Mouse (Mus musculus) hindbrain, embryonic 10.5 days (tissue): ENCODE data around the gene Cit. TPM values are rescaled to one million over a fixed set of nuclear protein-coding genes. Genes with fewer than 3 reads are reported as not detected.
"Not testable (repeated sequence)": the region's sequence is repeated elsewhere in the genome, so short reads cannot be mapped to it uniquely, and the experiment has no call there.

ENCODE experiments used
- DNase-seq: peaks from one replicate; pipeline ENCODE4 v3.0.0-alpha.2; 2017; ENCODE audit warnings: low spot score
- H3K27ac ChIP-seq: fragments of 300-500 bp; sonication (generic); 2 replicates; pipeline ENCODE4 v1.5.1; 2016; ENCODE audit warnings: mild to moderate bottlenecking, moderate library complexity
- H3K27me3 ChIP-seq: fragments of 300-500 bp; sonication (generic); 2 replicates; pipeline ENCODE4 v1.6.1; 2016; ENCODE audit warnings: mild to moderate bottlenecking; ENCODE audit not compliant: poor library complexity, insufficient read depth, severe bottlenecking
- H3K36me3 ChIP-seq: fragments of 300-500 bp; sonication (generic); 2 replicates; pipeline ENCODE4 v1.6.1; 2016; ENCODE audit warnings: mild to moderate bottlenecking, moderate library complexity
- H3K4me1 ChIP-seq: fragments of 300-500 bp; sonication (generic); replicated peaks from 2 replicates; pipeline ENCODE4 v1.6.1; 2016; ENCODE audit warnings: mild to moderate bottlenecking
- H3K4me3 ChIP-seq: fragments of 300-500 bp; sonication (generic); 2 replicates; pipeline ENCODE4 v1.5.1; 2016; ENCODE audit warnings: mild to moderate bottlenecking, moderate library complexity
- H3K9me3 ChIP-seq: fragments of 300-500 bp; sonication (generic); 2 replicates; pipeline ENCODE4 v1.6.1; 2016; ENCODE audit warnings: mild to moderate bottlenecking, moderate library complexity
- WGBS: fragments of 180-500 bp; shearing (Covaris S2); methylation state at CpG from one replicate; pipeline ENCODE4 v1.1.7; 2016; 5-methylcytosine and 5-hydroxymethylcytosine counted together
- polyA plus RNA-seq: library from polyadenylated mRNA; unstranded; fragments of >200 nt; fragmentation: Nextera tagmentation; extraction: Ambion mirVana; gene quantifications from 2 replicates; pipeline ENCODE4 v1.2.1, GENCODE M21; 2016

Gene Cit
- 40.4 and 46.2 TPM in 2 replicates for polyA plus RNA-seq

- H3K9me3 ChIP-seq: peaks cover 10% of the 10 kb centered on the region; the same call in 1 of the 2 replicates
- H3K4me3 ChIP-seq: peak within 1 kb of the TSS; percentile 97
- H3K4me1 ChIP-seq: peaks cover 46% of the 10 kb centered on the region
- peak; percentile 95 for DNase-seq
- under 1% methylated on average over 42 of the region's 42 CpGs for WGBS
- H3K27ac ChIP-seq: peak within 1 kb of the TSS; percentile 95
- no peaks in the 10 kb centered on the region for H3K27me3 ChIP-seq
- H3K36me3 ChIP-seq: peaks cover 34% of the 10 kb centered on the region
Measured at GRCm38 (mm10) chr5:115844766-115845634, at the start of gene Cit. Cit (plus strand) TSS chr5:115845278.

GRCm38 (mm10) chr5:115799016-115799894 lies 45.8 kb upstream of the Cit start:
- Histone ChIP-seq H3K4me1 (no peaks in the 10 kb centered on the region), H3K4me3 (no peak overlapping the region), H3K36me3 (no peaks in the 10 kb centered on the region), H3K9me3 (no peaks in the 10 kb centered on the region), H3K27me3 (no peaks in the 10 kb centered on the region), H3K27ac (no peak overlapping the region)
- 71% methylated on average over 15 of the region's 15 CpGs for WGBS
- DNase-seq: no peak

DNA sequence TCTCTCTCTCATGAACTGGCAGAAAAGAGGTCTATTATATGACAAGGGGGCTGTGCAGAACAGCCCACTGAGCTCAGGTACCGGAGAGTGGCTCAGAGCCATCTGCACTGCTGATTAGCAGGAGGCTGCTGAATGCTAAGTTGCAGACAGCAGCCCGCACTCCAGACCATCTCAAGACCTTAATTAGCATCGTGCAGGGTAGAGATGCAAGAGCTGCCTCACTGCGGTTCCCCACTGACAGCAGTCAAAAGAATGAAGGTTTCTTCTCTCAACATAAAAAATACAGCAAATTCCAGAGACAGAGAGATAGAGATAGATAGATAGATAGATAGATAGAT lies 45.2 kb upstream of the Cit start:
- Histone ChIP-seq H3K27ac (no peak overlapping the region), H3K27me3 (no peaks in the 10 kb centered on the region), H3K4me3 (no peak overlapping the region), H3K9me3 (no peaks in the 10 kb centered on the region), H3K36me3 (no peaks in the 10 kb centered on the region), H3K4me1 (no peaks in the 10 kb centered on the region)
- no peak for DNase-seq
- 49% methylated on average over 4 of the region's 4 CpGs for WGBS

- no peak overlapping the region for H3K27ac ChIP-seq
- no peaks in the 10 kb centered on the region for H3K36me3 ChIP-seq
- H3K9me3 ChIP-seq: 0 out of 2 replicates have a peak, but pooled peaks cover 11% of the 10 kb centered on the region
- H3K27me3 ChIP-seq: no peaks in the 10 kb centered on the region
- H3K4me3 ChIP-seq: no peak overlapping the region
- no peaks in the 10 kb centered on the region for H3K4me1 ChIP-seq
- WGBS: 91% methylated on average over 3 of the region's 3 CpGs
- DNase-seq: no peak
Measured at GRCm38 (mm10) chr5:115812262-115812661, 32.8 kb upstream of the Cit start.

GRCm38 (mm10) chr5:115817022-115817421 lies 28.1 kb upstream of the Cit start:
- DNase-seq: no peak
- Histone ChIP-seq H3K36me3 (no peaks in the 10 kb centered on the region), H3K4me1 (no peaks in the 10 kb centered on the region), H3K27me3 (no peaks in the 10 kb centered on the region), H3K9me3 (no peaks in the 10 kb centered on the region), H3K27ac (no peak overlapping the region), H3K4me3 (no peak overlapping the region)
- 83% methylated on average over 6 of the region's 6 CpGs for WGBS

DNA sequence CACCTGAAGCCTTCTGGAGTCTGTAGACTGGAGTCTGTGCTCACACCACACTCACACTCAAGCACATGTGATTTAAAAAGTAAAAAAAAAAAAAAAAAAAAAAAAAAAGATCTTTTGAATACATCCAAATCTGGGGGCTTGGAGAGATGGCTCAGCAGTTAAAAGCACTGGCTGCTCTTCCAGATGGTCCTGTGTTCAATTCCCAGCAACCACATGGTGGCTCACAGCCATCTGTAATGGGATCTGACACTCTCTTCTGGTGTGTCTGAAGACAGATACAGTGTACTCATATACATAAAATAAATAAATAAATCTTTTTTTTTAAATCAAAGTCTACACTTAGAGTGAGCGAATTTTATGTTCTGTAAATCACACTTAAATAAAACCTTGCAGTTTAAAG lies 27.4 kb upstream of the Cit start:
- H3K36me3 ChIP-seq, H3K4me1 ChIP-seq, DNase-seq, H3K27ac ChIP-seq, H3K9me3 ChIP-seq, H3K27me3 ChIP-seq, H3K4me3 ChIP-seq: not testable (repeated sequence)
- 80% methylated on average over 1 of the region's 1 CpGs for WGBS

DNA sequence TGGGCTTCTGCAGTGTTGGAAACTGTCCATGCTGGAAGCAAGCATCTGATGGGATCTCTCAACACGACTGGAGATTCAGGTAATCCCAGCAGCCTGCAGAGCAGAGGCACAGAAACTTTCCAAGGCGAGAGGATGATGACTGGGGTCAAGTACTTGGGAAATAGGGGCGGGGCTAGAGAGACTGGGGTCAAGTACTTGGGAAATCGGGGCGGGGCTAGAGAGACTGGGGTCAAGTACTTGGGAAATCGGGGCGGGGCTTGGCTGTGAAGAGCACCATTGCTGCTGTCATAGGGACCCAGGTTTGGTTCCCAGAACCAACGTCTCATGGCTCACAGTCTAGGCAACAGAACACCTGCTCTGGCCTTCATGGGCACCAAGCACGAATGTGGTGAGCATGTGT lies 25.1 kb upstream of the Cit start:
- Histone ChIP-seq H3K4me1 (no peaks in the 10 kb centered on the region), H3K36me3 (no peaks in the 10 kb centered on the region), H3K4me3 (no peak overlapping the region), H3K9me3 (no peaks in the 10 kb centered on the region), H3K27ac (no peak overlapping the region), H3K27me3 (no peaks in the 10 kb centered on the region)
- WGBS: 84% methylated on average over 9 of the region's 9 CpGs
- DNase-seq: no peak

GRCm38 (mm10) chr5:115821200-115821599 lies 23.9 kb upstream of the Cit start:
- no peaks in the 10 kb centered on the region for H3K36me3 ChIP-seq
- 91% methylated on average over 12 of the region's 12 CpGs for WGBS
- H3K27ac ChIP-seq: no peak overlapping the region
- H3K4me3 ChIP-seq: no peak overlapping the region
- H3K4me1 ChIP-seq: no peaks in the 10 kb centered on the region
- no peaks in the 10 kb centered on the region for H3K9me3 ChIP-seq
- DNase-seq: no peak
- no peaks in the 10 kb centered on the region for H3K27me3 ChIP-seq

GRCm38 (mm10) chr5:115821910-115822309 lies 23.2 kb upstream of the Cit start:
- no peak for DNase-seq
- H3K4me1 ChIP-seq: no peaks in the 10 kb centered on the region
- no peaks in the 10 kb centered on the region for H3K27me3 ChIP-seq
- no peak overlapping the region for H3K27ac ChIP-seq
- no peaks in the 10 kb centered on the region for H3K36me3 ChIP-seq
- no peak overlapping the region for H3K4me3 ChIP-seq
- WGBS: 92% methylated on average over 7 of the region's 7 CpGs
- no peaks in the 10 kb centered on the region for H3K9me3 ChIP-seq

DNA sequence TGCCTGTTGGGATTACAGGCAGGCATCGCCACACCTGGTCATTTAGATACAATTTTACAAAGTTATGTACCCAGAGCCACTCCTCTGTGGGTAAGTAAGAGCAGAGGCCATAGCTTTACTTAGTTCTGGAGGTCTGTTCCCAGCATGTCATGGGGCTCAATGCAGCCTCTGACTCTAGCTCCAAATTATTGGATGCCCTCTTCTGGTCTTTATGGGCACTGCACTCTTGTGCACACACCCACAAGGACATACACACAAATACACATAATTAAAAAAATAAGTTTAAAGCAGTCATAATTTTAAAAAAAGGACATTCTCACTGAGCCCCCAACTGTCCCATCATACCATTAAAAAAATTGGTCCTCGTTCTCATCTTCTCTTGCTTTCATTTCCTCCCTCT lies 12.3 kb upstream of the Cit start:
- no peaks in the 10 kb centered on the region for H3K36me3 ChIP-seq
- 91% methylated on average over 2 of the region's 2 CpGs for WGBS
- H3K4me3 ChIP-seq: no peak overlapping the region
- DNase-seq: no peak
- H3K4me1 ChIP-seq: no peaks in the 10 kb centered on the region
- H3K9me3 ChIP-seq: 0 out of 2 replicates have a peak, but pooled peaks cover 3% of the 10 kb centered on the region
- no peak overlapping the region for H3K27ac ChIP-seq
- H3K27me3 ChIP-seq: no peaks in the 10 kb centered on the region

DNA sequence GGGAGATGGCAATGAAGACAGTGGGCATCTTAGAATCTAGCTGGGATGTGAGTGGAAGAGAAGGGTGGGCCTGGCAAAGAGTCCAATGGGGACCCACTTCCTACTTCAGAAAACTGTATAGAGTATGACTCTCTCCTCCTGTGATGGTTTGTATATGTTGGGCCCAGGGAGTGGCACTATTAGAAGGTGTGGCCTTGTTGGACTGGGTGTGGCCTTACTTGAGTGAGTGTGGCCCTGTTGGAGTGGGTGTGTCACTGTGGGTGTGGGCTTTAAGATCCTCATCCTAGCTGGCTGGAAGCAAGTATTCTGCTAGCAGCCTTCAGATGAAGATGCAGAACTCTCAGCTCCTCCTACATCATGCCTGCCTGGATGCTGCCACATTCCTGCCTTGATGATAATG lies 11.3 kb upstream of the Cit start:
- DNase-seq, H3K4me3 ChIP-seq, H3K4me1 ChIP-seq, H3K27me3 ChIP-seq, H3K36me3 ChIP-seq, H3K27ac ChIP-seq, H3K9me3 ChIP-seq: not testable (repeated sequence)

DNA sequence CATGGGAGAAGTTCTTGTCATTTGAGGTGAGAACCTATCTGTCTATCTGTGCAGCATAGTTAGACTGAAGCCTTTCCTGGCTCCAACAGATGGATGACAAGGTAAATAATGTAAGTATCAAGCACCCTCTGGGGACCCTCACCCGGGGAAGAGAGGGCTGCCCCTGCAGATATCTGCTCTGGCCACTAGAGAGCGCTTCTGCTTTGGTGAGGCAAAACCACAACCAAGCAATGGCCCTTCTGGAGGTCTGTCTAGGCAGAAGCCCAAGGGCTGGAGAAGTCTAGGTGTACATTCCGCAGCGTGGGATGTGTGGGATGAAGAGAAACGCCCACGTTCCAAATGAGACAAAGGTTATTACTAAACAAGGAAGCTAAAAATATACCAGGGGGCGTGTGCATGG lies 9.8 kb upstream of the Cit start:
- 67% methylated on average over 7 of the region's 7 CpGs for WGBS
- no peaks in the 10 kb centered on the region for H3K36me3 ChIP-seq

DNA sequence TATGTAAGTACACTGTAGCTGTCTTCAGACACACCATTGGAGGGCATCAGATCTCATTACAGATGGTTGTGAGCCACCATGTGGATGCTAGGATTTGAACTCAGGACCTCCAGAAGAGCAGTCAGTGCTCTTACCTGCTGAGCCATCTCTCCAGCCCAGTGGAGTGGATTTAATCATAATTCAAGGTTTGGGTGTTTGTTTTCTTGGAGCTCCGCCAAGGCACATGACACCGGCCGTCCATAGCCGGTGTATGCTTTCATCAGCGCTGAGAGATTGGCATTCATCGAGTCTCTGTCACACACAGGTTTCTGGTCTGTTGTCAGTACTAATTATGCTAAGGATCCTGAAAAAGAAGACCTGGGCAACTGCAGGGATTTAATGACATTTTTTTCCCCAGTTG lies 7.0 kb upstream of the Cit start:
- DNase-seq: no peak
- H3K36me3 ChIP-seq: no peaks in the 10 kb centered on the region
- H3K4me3 ChIP-seq: no peak overlapping the region
- WGBS: 93% methylated on average over 6 of the region's 6 CpGs
- no peaks in the 10 kb centered on the region for H3K27me3 ChIP-seq
- H3K9me3 ChIP-seq: peaks cover 3% of the 10 kb centered on the region; the same call in 1 of the 2 replicates
- no peaks in the 10 kb centered on the region for H3K4me1 ChIP-seq
- no peak overlapping the region for H3K27ac ChIP-seq

More for the DNA sequence above, 9.8 kb upstream of the Cit start:
- DNase-seq: no peak
- H3K27me3 ChIP-seq: no peaks in the 10 kb centered on the region
- no peak overlapping the region for H3K27ac ChIP-seq
- 0 out of 2 replicates have a peak, but pooled peaks cover 3% of the 10 kb centered on the region for H3K9me3 ChIP-seq
- no peak overlapping the region for H3K4me3 ChIP-seq
- H3K4me1 ChIP-seq: no peaks in the 10 kb centered on the region
